Mouse (Mus musculus) hindbrain, postnatal 0 days (tissue): ENCODE data around the gene Atxn2l. TPM values are rescaled to one million over a fixed set of nuclear protein-coding genes. Genes with fewer than 3 reads are reported as not detected.

Experiments
- ATAC-seq: fragments of 200-750 bp; cut with Nextera tagmentation; 2 replicates; pipeline ENCODE4 v1.8.0; 2017; ENCODE audit warnings: mild to moderate bottlenecking, moderate TSS enrichment, moderate library complexity
- DNase-seq: peaks from one replicate; pipeline ENCODE4 v3.0.0-alpha.2; 2015; ENCODE audit warnings: low spot score
- H3K27ac ChIP-seq: fragments of 300-500 bp; sonication (generic); 2 replicates; pipeline ENCODE4 v1.5.1; 2014; ENCODE audit warnings: mild to moderate bottlenecking
- H3K27me3 ChIP-seq: fragments of 300-500 bp; sonication (generic); 2 replicates; pipeline ENCODE4 v1.6.1; 2014; ENCODE audit warnings: low read length, mixed read lengths; ENCODE audit not compliant: insufficient read depth
- H3K36me3 ChIP-seq: fragments of 300-500 bp; sonication (generic); 2 replicates; pipeline ENCODE4 v1.6.1; 2014; ENCODE audit warnings: low read length, mixed read lengths; ENCODE audit not compliant: insufficient read depth
- H3K4me1 ChIP-seq: fragments of 300-500 bp; sonication (generic); 2 replicates; pipeline ENCODE4 v1.6.1; 2014; ENCODE audit warnings: antibody characterized with exemption, low read length, mixed read lengths; ENCODE audit not compliant: insufficient read depth
- H3K4me2 ChIP-seq: fragments of 300-500 bp; sonication (generic); 2 replicates; pipeline ENCODE4 v1.6.1; 2014; ENCODE audit warnings: low read depth, mild to moderate bottlenecking, low read length, moderate library complexity, mixed read lengths
- H3K4me3 ChIP-seq: fragments of 300-500 bp; sonication (generic); 2 replicates; pipeline ENCODE4 v1.5.1; 2014; ENCODE audit warnings: low read length
- H3K9ac ChIP-seq: fragments of 300-500 bp; sonication (generic); replicated peaks from 2 replicates; pipeline ENCODE4 v1.6.1; 2014; ENCODE audit warnings: mild to moderate bottlenecking, low read length, moderate library complexity, mixed read lengths
- H3K9me3 ChIP-seq: fragments of 300-500 bp; sonication (generic); 2 replicates; pipeline ENCODE4 v1.6.1; 2016; ENCODE audit warnings: low read length, mixed read lengths
- CTCF ChIP-seq: IDR thresholded peaks from 2 replicates; pipeline ENCODE4 v1.5.1; 2016; ENCODE audit warnings: antibody characterized with exemption, control low read depth, low read depth
- WGBS: fragments of 180-500 bp; shearing (Covaris S2); extraction: QIAGEN DNeasy Blood & Tissue Kit; methylation state at CpG from one replicate; pipeline ENCODE4 v1.1.7; 2014; 5-methylcytosine and 5-hydroxymethylcytosine counted together
- polyA plus RNA-seq: library from polyadenylated mRNA; unstranded; fragments of >200 nt; fragmentation: Nextera tagmentation; extraction: Ambion mirVana; gene quantifications from 2 replicates; pipeline ENCODE4 v1.2.1, GENCODE M21; 2015
- total RNA-seq: library from RNA; depleted of rRNA; stranded (reverse); fragments of >200 nt; gene quantifications from 2 replicates; pipeline ENCODE4 v1.2.3, GENCODE M21; 2014

Gene Atxn2l
- total and polyA plus RNA-seq, 2 experiments from 2014 or later: 54.0 to 71.1 TPM

GRCm38 (mm10) chr7:126474993-126475581 is 28.1 kb downstream of the Atxn2l start, which contains the start of gene Sh2b1:
Gene Sh2b1 (minus strand): TSS chr7:126475424.
- Histone ChIP-seq H3K9ac (peak within 1 kb of the TSS; percentile 90), H3K4me2 (peak within 1 kb of the TSS; percentile 95), H3K4me3 (peak within 1 kb of the TSS; percentile 89), H3K27ac (peak within 1 kb of the TSS; percentile 97), H3K27me3 (no peaks in the 10 kb centered on the region), H3K36me3 (peaks cover 15% of the 10 kb centered on the region), H3K4me1 (peaks cover 8% of the 10 kb centered on the region), H3K9me3 (no peaks in the 10 kb centered on the region)
- ATAC-seq (peak; percentile 96), DNase-seq (peak; percentile 97)
- under 1% methylated on average over 51 of the region's 53 CpGs for WGBS
- peak; percentile 51 for TF ChIP-seq CTCF

GRCm38 (mm10) chr7:126474486-126474955 is 28.7 kb downstream of the Atxn2l start:
- Histone ChIP-seq H3K9ac (peak overlapping the region; percentile 90), H3K9me3 (no peaks in the 10 kb centered on the region), H3K27ac (peak overlapping the region; percentile 97), H3K4me2 (peak overlapping the region; percentile 95), H3K4me3 (peak overlapping the region; percentile 89), H3K4me1 (peaks cover 8% of the 10 kb centered on the region), H3K36me3 (peaks cover 15% of the 10 kb centered on the region), H3K27me3 (no peaks in the 10 kb centered on the region)
- ATAC-seq (peak; percentile 18; the same call in 1 of the 2 replicates), DNase-seq (peak; percentile 12)
- no peak for TF ChIP-seq CTCF
- WGBS: under 1% methylated on average over 25 of the region's 27 CpGs

GRCm38 (mm10) chr7:126473470-126474086 is 29.7 kb downstream of the Atxn2l start:
- Histone ChIP-seq H3K4me1 (peaks cover 8% of the 10 kb centered on the region), H3K9me3 (no peaks in the 10 kb centered on the region), H3K27me3 (no peaks in the 10 kb centered on the region), H3K4me2 (peak overlapping the region; percentile 95), H3K4me3 (peak overlapping the region; percentile 89), H3K27ac (no peak overlapping the region), H3K9ac (peak overlapping the region; percentile 90), H3K36me3 (peaks cover 23% of the 10 kb centered on the region)
- no peak for ATAC-seq
- 76% methylated on average over 9 of the region's 9 CpGs for WGBS
- DNase-seq: no peak
- TF ChIP-seq CTCF: no peak

- H3K4me2 ChIP-seq: no peak overlapping the region
- peaks cover 31% of the 10 kb centered on the region for H3K36me3 ChIP-seq
- ATAC-seq: no peak
- H3K27me3 ChIP-seq: no peaks in the 10 kb centered on the region
- 87% methylated on average over 16 of the region's 16 CpGs for WGBS
- no peak overlapping the region for H3K9ac ChIP-seq
- no peak overlapping the region for H3K27ac ChIP-seq
- no peaks in the 10 kb centered on the region for H3K9me3 ChIP-seq
- peaks cover 8% of the 10 kb centered on the region for H3K4me1 ChIP-seq
- no peak for TF ChIP-seq CTCF
- H3K4me3 ChIP-seq: no peak overlapping the region
- DNase-seq: no peak
Observed at GRCm38 (mm10) chr7:126472713-126473112, 30.5 kb downstream of the Atxn2l start.

DNA sequence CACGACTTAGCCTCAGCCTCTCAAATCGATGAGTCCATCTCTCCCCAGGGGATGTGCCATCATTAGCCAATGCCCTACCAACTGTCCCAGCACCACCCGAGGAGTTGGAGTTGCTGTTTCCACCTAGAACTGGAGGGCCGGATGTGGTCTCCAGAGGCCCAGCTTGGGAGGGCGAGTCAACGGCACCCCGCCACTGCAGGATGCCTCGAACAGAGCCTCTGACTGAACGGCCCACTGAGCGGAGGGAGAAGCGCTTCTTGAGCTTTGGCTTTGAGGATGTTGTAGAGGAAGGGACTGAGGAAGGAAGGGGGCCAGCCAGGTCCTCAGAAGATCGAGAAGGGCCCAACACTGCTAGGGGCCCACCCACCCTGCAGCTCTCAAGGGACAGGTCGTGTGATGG is 30.9 kb downstream of the Atxn2l start:
- no peak overlapping the region for H3K4me2 ChIP-seq
- peaks cover 31% of the 10 kb centered on the region for H3K36me3 ChIP-seq
- 85% methylated on average over 13 of the region's 13 CpGs for WGBS
- TF ChIP-seq CTCF: no peak
- H3K27ac ChIP-seq: no peak overlapping the region
- no peaks in the 10 kb centered on the region for H3K27me3 ChIP-seq
- no peak overlapping the region for H3K9ac ChIP-seq
- DNase-seq (no peak), ATAC-seq (no peak)
- no peaks in the 10 kb centered on the region for H3K9me3 ChIP-seq
- no peak overlapping the region for H3K4me3 ChIP-seq
- peaks cover 8% of the 10 kb centered on the region for H3K4me1 ChIP-seq

DNA sequence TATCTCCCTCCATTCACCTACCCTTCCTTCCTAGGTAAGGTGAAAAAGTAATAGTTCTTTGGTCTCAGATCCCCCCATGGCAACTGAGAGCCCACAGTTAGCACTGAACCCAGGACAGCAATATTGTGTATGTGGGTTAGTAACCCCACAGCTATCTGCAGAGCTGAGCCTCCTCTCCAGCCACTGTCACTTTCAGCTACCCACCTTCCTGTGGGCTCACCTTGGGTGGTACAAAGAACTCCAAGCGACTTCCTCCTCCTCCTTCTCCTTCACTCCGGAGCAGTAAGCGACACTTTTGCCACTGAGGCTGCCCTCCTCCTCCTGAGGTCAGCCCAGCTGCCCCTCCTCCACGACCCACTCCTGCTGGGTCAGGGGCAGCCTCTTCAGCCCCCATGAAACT is 31.4 kb downstream of the Atxn2l start:
- Histone ChIP-seq H3K27me3 (no peaks in the 10 kb centered on the region), H3K36me3 (peaks cover 31% of the 10 kb centered on the region), H3K4me1 (peaks cover 8% of the 10 kb centered on the region), H3K9ac (no peak overlapping the region), H3K4me2 (no peak overlapping the region), H3K27ac (no peak overlapping the region), H3K4me3 (no peak overlapping the region), H3K9me3 (no peaks in the 10 kb centered on the region)
- no peak for TF ChIP-seq CTCF
- no peak for DNase-seq
- 89% methylated on average over 4 of the region's 4 CpGs for WGBS
- ATAC-seq: no peak

DNA sequence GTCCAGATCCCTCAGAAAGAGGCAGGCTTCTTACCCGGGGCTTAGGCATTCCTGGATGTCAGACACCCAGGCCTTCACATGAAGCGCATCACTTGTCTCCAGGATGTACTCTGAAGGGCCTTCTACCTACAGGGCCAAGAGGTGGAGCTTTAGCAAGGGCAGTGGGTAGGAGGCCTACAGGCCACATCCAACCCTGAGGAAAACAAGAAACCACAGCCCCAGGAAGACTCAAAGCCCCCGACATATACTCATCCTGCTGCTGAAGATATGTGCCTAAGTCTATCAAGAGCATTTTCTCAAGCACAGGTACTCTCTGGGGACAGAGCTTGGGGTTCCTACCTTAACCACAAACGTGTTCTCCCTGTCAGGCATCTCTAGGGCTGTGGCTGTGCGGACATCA is 31.9 kb downstream of the Atxn2l start:
- Histone ChIP-seq H3K4me2 (no peak overlapping the region), H3K9ac (no peak overlapping the region), H3K9me3 (no peaks in the 10 kb centered on the region), H3K4me3 (no peak overlapping the region), H3K27ac (no peak overlapping the region), H3K27me3 (no peaks in the 10 kb centered on the region), H3K36me3 (peaks cover 31% of the 10 kb centered on the region), H3K4me1 (peaks cover 8% of the 10 kb centered on the region)
- 89% methylated on average over 5 of the region's 5 CpGs for WGBS
- ATAC-seq (no peak), DNase-seq (no peak)
- TF ChIP-seq CTCF: no peak
